Mouse (Mus musculus): ENCODE results near the gene Kat8.
"Not testable (repeated sequence)": the region's sequence is repeated elsewhere in the genome, so short reads cannot be mapped to it uniquely, and the experiment has no call there.

The Kat8 gene

DNA sequence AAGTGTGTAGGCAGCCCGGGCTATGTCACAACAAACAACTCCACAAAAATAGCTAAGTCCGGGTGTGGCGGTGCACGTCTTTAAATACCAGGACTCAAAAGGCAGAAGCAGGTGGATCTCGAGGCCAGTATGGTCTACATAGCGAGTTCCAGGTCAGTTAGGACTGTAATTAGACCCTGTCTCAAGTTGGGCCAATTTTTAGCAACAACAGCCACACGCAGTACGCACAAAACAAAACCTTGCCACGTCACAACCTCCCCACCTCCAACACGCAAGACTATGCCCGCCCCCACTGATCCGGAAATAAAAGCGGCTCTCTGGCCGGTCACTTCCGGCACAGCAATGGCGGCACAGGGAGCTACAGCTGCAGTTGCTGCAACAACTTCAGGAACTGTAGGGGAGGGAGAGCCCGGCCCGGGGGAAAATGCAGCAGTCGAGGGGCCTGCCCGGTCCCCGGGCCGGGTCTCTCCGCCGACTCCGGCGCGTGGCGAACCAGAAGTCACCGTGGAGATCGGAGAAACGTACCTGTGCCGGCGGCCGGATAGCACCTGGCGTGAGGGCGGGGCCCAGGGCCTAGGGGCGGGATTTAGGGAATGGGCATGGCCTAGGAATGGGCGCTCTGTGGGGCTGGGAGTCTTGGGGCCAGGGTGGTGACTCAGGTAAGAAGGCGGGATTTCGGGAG, at the start of gene Kat8:
Gene Kat8 (plus strand): TSS at position 327 of the 682 bp plus-strand sequence.
- DNase-seq (ENCODE audit: low spot score in 2 of 2), result peak; percentile 61 to 83

DNA sequence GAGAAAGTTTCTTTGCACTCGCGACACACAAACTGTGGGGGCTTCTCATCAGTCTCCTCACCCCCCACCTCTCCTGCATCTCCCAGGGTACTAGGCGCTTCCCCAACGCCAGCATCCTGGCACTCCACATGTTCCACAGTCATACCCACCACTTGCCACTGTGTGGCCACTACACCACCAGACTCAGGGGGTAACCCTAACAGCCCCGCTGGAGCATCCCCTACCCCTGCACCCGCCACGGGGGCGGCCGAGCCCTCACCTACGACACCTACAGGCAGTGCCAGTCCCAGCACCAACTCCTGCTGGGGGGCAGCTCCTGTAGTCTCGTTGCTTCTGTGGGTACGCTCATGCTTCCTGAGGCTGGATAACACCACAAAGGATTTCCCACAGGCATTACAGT, 45.9 kb upstream of the Kat8 start:
- no peak for DNase-seq (ENCODE audit: low spot score in 2 of 2)

DNA sequence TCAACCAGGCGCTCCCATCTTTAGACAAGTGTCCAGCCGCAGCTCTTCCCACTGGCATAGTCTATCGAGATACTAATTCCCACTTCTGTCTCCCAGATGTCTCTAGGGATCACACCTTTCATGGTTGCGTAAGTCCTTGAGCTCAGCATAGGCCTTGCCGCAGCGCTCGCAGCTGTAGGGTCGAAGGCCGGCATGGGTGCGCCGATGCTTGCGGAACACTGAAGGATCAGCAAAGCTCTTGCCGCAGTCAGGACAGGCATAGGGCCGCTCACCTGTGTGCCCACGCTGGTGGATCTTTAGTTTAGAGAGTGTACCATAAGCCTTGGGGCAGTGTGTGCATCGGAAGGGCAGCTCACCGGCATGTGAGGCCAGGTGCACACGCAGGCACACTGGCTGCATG, 44.7 kb upstream of the Kat8 start:
- DNase-seq (ENCODE audit: low spot score in 2 of 2), result no peak

DNA sequence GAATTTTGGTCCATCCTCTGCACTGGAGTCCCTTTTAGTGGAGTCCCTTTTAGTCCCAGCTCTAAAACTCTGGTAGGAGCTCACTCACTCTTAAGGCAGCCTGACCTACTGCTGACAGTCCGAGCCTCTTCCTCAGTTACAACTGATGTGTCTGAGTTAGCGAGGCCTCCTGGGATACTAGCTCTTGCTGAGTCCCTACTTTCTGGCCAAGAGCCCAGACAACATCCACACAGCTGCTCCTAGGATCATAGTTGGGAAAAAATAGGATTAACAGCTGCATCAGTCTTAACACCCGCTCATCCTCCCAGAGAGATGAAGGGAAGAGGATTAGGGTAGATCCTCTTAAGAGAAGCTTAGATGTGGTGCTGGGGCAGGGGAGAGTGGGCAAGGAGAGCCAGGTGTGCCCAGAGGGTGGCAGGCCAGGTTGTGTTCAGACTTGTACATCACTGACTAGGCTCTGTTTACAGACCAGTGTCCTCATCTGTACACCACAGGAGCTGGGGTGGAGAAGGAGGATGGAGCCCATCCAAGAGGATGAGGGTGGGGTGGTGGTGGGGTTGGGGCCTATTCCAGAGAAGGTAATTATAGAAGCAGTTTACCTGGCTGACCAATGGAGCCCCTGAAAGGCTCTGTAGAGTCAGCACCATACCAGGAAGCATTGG, 43.0 kb upstream of the Kat8 start:
- DNase-seq (ENCODE audit: low spot score in 2 of 2), result no peak

DNA sequence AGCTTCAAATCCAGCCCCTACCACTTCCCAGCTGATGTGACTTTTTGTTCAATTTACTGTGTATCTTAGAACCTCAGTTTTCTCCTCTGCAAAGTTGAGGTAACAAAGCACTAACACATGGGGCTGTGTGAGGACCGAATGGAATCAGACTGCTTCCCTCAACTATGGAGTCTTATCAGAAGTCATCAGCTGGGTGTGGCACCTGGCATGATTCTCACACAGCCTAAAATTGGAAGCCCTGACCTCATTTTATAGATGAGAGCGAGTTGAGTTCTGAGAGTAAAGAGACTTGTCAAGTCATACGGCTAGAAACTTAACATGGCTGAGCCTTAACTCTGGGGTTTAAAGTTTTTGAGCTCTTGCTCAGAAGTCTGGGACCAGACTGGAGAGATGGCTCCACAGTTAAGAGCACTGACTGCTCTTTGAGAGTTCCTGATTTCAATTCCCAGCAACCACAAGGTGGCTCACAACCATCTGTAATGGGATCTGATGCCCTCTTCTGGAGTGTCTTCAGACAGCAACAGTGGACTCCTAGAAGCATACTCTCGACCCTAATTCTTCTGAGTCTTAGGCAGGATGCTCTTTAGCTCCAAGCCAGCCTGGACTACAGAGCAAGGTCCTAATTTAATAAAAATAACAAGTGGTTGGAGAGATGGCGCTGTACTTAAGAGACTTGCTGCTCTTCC, 42.0 kb upstream of the Kat8 start:
- no peak for DNase-seq (ENCODE audit: low spot score in 2 of 2)

DNA sequence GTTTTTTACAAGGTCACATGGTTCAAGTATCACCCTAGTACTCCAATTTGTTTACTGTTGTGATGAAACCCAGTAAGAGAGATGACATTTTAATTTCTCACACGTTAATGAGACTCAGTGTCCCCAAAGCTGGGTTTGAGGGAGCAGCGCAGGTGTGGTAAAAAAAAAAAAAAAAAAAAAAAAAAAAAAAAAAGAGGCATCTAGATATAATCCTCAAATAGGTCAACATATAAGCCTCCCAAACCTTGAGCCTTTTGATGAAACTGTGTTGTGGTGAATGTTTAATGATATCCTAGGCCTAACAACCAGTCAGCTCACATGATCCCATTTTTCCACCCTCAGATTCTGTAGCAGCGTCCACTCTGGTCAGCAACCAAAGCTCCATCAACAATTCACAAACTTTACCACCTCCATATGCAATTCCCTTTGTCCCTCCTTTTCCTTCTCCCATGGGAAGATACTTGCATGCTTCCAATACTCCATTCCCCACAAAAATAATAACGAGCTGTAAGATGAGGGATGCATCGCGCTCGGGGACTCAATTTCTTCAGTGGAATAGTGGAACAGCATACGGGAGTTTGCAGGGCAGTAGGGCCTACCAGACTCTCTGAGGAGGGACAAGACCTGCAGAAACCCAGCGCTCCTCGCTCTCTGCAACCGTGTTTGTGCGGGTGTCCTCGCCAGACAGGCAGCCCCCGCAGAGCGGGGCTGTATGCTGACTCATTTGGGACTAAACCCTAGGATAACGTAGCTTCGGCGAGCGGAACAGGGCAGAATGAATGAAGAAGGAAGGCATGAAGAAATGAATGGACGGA, 37.3 kb upstream of the Kat8 start:
- no peak for DNase-seq (ENCODE audit: low spot score in 2 of 2)

DNA sequence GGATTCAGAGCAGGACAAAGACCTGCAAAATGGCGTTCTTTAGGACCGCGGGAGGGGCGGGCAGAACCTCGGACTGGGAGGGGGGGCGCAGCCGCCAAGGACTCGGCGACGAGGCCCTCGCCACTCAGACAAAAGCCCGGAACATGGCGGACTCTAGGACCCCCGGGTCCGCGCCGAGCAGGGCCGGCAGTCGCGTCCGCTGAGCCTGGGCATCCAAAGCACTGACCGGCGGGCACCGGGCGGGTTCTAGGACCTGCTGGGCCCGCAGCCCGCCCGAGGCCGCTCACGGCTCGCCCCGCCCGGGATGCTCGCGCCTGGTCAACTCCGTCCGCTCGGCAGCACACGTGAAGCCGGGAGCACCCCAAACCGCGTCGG, 36.7 kb upstream of the Kat8 start:
- peak; percentile 87 to 95 for DNase-seq (ENCODE audit: low spot score in 2 of 2)

DNA sequence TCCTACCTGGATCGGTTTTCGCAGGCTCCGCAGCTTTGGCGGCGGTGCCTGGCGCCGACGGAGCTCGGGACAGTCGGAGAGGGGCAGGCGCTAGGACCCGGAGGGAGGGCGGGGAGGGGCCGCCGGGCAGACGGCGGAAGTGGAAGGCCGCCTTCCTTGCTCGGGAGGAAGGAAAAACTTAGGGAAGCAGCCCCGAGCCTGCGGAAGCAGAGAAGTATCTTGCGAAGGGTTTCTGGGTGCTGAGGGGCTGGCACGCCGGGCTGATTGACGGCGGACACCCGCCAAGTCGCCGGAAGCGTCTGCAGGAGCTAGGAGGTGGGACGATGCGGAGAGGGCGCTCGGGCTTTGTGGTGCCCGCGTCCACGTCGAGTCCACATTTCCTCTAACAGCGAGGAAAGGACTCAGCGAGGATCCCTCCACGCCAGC, 36.3 kb upstream of the Kat8 start, which contains the start of gene Zfp646:
Gene Zfp646 (plus strand): TSS at position 181 of the 426 bp plus-strand sequence.
- DNase-seq (ENCODE audit: low spot score in 2 of 2), result no peak

DNA sequence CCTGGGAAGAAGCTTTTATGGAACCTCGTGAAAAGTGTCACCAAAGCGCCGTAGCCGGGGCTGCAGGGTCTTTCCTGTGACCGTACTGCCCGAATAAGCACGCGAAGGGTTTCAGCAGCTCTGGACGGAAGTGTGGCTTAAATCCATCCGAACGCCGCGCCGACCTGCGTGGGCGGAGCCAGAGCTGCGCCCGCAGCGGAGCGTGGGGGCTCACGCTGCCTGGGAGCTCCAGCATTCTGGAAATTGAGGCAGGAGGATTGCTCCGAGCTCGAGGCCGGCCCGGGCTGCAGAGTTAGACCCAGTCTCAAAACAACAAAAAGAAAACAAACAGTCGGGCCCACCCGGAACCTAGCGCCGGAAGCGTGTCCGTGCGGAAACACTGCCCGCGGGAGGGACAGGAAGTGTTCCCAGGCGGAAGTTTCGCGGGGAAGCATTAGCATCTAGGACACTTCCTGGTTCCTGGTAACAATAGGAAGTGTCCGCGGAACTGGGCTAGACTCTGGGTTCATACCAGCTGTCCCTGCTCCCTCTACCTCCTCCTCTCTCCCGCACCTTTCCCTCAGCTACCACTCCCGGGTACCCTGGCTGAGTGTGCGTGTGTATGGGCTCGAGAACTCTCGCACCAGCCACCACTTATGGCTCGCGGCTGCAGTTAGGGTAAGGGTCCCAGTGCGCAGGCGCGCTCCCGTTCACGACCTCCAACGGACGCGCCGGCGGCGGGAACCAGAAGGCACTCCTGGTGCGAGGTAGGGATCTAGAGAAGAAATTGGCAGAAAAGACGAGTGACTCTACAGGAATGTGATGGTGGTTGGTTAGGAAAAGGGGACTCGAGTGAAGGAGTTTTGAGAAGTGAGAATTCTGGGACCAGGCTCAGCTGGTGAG, 35.6 kb upstream of the Kat8 start, which contains the start of gene Zfp668:
Gene Zfp668 (minus strand): TSS at position 362 of the 882 bp plus-strand sequence.
- peak; percentile 76 to 87 for DNase-seq (ENCODE audit: low spot score in 2 of 2)

DNA sequence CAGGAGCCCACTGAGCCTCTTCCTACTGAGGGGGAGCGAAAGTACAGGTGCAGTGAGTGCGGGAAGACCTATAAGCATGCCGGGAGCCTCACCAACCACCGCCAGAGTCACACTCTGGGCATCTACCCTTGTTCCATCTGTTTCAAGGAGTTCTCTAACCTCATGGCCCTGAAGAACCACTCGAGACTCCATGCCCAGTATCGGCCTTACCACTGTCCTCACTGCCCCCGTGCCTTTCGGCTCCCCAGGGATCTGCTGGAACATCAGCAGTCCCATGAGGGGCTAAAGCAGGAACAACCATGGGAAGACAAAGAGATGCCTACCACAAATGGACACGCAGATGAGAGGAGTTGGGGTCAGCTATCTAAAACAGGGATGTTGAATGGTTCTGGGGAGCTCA, 33.0 kb upstream of the Kat8 start:
- DNase-seq (ENCODE audit: low spot score in 2 of 2), result no peak

DNA sequence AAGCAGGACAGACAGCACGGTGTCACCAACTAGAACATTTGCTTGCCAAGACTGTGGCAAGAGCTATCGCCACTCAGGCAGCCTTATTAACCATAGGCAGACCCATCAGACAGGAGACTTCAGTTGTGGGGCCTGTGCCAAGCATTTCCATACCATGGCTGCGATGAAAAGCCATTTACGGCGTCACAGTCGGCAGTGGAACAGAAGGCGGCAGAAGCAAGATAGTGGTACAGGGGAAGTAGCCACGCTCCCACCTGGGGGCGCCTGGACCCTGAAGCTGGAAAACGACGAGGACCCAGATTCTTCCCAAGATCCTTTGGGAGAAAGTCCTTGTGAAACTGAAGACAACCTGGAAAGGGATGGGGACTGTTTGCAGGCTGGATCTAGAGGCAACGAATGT, 31.9 kb upstream of the Kat8 start:
- DNase-seq (ENCODE audit: low spot score in 2 of 2), result no peak

DNA sequence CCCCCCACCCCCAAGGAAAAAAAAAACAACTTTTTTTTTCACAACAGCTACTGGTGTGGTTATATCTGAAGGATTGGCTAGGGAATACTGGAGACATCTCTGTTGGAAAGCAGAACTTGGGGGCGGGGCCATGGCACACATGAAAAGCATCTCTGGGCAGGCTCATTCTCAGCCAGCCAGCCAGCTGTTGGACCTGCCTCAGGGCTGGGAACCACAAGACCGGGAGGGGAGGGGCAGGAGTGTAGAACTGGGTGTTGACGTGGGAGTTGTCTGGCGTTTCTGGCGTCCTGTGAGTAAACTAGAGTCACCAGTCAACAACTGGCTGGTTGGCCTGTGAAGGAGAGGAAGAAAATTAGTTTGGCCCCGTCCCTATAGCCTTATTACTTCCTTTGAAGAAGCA, 26.4 kb upstream of the Kat8 start:
- no peak for DNase-seq (ENCODE audit: low spot score in 2 of 2)

DNA sequence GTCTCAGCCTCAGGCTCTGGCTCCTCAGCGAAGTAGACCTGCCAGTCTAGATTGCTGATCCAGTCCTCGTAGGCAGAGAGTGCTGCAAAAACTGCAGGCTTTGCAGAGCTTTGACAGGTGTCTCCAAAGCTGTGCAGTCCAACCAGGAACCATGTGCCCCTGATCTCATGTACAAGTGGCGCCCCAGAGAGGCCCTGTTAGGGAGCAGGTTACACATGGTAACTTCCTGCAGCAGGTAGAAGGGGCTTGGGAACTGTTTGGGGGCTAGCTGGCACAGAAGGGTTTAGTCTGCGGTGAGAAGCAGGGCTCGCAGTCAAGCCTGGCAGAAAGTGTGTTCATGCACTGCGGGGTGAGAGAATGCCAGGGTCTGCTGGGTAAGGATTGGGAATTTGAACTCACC, 25.8 kb upstream of the Kat8 start:
- no peak for DNase-seq (ENCODE audit: low spot score in 2 of 2)

DNA sequence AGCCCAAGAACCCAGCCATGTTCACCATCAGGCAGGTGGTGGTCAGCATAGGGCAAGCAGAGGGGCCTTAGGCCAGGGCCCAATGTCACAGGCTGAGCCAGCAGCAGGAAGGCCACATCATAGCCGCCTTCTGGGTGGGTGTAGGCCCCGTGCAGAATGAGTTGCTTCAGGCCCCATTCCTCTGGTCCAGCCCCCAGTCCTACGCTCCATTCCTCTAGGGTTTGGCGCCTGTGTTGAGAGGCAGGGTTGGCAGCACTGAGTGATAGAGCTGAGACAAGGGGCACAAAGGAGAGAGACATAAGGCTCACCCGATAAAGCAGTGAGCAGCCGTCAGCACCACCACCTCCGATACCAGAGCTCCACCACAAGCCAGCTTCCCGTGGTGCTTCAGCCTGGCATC, 25.1 kb upstream of the Kat8 start:
- DNase-seq (ENCODE audit: low spot score in 2 of 2), result no peak

DNA sequence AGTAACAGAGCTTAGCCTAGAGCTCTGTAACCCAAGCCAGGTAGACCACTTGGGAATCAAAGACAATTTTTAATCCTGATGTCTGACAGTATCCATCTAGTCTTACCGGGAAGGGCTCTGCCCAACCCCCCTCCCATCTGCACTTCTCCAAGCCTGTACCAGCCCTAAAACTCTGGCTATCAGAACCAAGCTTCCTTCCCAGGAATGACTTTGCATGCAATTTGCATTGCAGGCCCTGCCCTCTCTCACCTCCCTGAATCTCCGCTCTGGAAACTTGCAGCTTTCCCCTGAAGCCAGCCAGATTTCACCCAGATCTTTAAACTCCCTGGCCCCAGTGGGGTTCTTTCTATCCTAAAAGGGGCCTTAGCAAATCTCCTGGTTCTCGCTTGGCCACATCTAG, 24.5 kb upstream of the Kat8 start:
- DNase-seq (ENCODE audit: low spot score in 2 of 2), result no peak

DNA sequence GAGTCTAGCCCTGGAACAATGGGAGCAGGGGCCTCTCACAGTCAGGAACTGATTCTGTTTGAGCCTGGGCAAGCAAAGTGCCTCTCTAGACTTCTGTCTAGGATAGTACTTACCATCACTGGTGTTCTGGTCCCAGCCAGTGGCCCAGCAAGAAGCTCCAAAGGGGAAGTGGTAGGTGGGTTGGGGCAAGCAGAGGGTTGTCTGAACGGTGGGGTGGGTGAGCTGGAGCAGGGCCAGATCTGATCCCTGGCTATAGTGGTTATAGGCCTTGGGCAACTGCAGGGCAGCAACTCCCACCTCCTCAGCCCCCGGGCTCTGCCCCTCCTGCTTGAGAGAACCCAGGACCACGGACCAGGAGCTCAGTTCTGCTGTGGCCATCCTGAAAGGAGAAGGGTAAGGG, 23.5 kb upstream of the Kat8 start:
- DNase-seq (ENCODE audit: low spot score in 2 of 2), result no peak

DNA sequence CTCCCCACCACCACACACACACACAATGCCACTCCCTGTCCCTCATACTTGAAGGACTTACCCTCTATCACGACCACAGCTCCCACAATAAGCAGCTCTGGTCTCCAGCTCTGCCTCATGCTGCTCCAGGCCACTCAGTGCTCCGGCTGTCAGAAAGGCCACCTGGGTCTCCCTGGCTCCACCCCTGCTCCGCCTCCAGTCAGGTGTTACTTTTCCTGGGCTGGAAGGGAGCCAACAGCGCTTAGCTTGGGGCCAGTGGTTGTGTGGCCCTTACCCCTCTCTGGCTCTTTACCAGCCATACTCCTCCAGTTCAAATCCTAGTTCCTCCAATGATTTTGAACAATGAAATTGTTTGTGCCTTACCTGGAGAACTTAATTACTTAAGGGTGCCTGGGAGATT, 21.5 kb upstream of the Kat8 start, which contains the start of gene Prss53:
Gene Prss53 (minus strand): TSS at position 173 of the 400 bp plus-strand sequence.
- no peak for DNase-seq (ENCODE audit: low spot score in 2 of 2)

DNA sequence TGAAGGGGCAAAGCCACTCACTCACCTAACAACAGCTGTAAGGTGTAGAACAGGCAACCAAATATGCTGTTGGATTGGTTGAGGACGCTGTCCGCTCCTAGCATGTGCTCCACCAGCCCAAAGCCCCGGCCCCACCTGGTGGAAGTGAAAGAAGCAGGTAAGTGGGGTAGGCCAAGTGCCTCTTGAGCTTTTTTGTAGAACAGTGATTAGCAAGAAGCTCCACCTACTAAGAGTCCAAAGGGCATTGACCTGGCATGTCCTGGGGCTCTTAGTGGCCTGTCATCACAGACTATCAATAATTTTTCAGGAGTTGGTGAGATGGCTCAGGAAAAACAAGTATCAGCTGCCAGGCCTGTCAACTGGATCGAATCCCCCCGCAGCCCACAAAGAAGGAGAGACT, 17.8 kb upstream of the Kat8 start:
- no peak for DNase-seq (ENCODE audit: low spot score in 2 of 2)

DNA sequence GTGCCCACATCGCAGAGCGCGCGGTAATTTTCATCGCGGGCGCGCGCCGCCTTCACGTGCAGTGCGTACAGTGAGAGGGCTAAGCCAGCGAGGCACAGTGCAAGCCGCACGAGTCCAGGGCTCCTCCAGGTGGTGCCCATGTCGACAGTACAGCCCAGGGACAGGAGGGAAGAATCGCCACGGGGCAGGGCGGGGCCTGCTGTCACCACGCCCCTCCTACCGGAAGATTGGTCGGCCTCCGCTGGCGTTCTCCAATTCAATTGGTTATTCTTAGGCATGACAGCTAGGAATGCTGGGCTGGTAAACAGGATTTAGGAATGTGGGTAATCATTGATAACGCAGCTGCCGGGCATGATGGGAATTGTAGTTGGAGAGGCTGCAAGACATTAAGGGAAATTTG, 16.9 kb upstream of the Kat8 start, which contains the start of the genes Gm21974 and Vkorc1:
Gene Gm21974 (minus strand): TSS at position 13 of the 400 bp plus-strand sequence.
Gene Vkorc1 (minus strand): TSS at position 176 of the 400 bp plus-strand sequence.
- DNase-seq (ENCODE audit: low spot score in 2 of 2), result peak; percentile 74 to 93

DNA sequence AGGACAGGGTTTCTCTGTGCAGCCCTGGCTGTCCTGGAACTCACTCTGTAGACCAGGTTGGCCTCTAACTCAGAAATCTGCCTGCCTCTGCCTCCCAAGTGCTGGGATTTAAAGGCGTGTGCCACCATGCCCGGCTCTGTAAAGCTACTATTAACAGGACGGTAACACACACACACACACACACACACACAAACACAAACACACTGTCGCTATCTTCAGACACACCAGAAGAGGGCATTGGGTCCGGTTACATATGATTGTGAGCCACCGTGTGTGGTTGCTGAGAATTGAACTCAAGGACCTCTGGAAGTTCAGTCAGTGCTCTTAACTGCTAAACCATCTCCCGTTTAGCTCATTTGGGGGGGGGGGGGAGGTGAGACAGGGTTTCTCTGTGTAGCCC, 16.4 kb upstream of the Kat8 start:
- DNase-seq (ENCODE audit: low spot score in 2 of 2), result not testable (repeated sequence)

DNA sequence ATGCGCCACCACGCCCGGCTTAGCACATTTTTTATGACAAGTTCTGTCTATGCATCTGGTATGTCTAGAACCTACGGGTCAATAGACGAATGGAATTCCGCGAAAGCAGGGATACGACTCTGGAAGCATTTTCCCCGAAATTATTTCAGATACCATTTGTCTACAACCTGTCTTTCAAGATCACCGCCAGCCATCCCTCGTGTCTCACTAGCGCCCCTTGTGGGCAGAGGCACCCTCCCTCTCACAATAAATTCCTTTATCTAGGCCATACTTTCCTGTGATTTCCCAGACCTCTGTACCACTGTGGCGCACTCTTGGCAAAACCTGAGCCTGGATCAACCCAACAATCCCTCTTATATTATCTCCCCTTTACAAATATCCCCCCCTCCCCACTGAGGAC, 15.9 kb upstream of the Kat8 start:
- DNase-seq (ENCODE audit: low spot score in 2 of 2), result peak in 1 of 2 experiments; percentile 59
